Mouse (Mus musculus) myocyte (in vitro differentiated cells): ENCODE data around the gene Bmp6. TPM values are rescaled to one million over a fixed set of nuclear protein-coding genes. Genes with fewer than 3 reads are reported as not detected.

Experiments used
- H3K27me3 ChIP-seq: one replicate; pipeline ENCODE4 v1.6.1; 2011; ENCODE audit not compliant: control insufficient read depth, insufficient read depth, insufficient read length
- H3K36me3 ChIP-seq: one replicate; pipeline ENCODE4 v1.6.1; 2011; ENCODE audit not compliant: control insufficient read depth, insufficient read depth
- H3K4me2 ChIP-seq: one replicate; pipeline ENCODE4 v1.6.1; 2011; ENCODE audit warnings: low read depth, control low read depth
- H3K4me3 ChIP-seq: one replicate; pipeline ENCODE4 v1.5.1; 2011; ENCODE audit warnings: mild to moderate bottlenecking, control low read depth, moderate library complexity
- H3K79me2 ChIP-seq: one replicate; pipeline ENCODE4 v1.6.1; 2011; ENCODE audit not compliant: control insufficient read depth, insufficient read depth
- H3ac ChIP-seq: one replicate; pipeline ENCODE4 v1.6.1; 2011; ENCODE audit not compliant: control insufficient read depth, insufficient read length
- CEBPB ChIP-seq: IDR thresholded peaks from 2 replicates; pipeline ENCODE4 v1.6.1; 2011; ENCODE audit warnings: mild to moderate bottlenecking, moderate library complexity; ENCODE audit not compliant: poor library complexity, insufficient read depth, severe bottlenecking
- E2F4 ChIP-seq: IDR thresholded peaks from one replicate; pipeline ENCODE4 v1.6.1; 2011; ENCODE audit warnings: mild to moderate bottlenecking, control low read depth, moderate library complexity; ENCODE audit not compliant: insufficient read depth
- MAX ChIP-seq: IDR thresholded peaks from one replicate; pipeline ENCODE4 v1.6.1; 2011; ENCODE audit warnings: low read depth, mild to moderate bottlenecking, control low read depth
- MYOD1 ChIP-seq, 3 experiments: IDR thresholded peaks; one replicate each; pipeline ENCODE4 v1.6.1; 2011; ENCODE audit warnings: control low read depth in 2 of 3, low read depth in 2 of 3, mild to moderate bottlenecking in 2 of 3, moderate library complexity in 1 of 3; ENCODE audit not compliant: insufficient read length in 2 of 3, control insufficient read depth in 1 of 3
- MYOG ChIP-seq, 3 experiments: IDR thresholded peaks; one replicate each; pipeline ENCODE4 v1.6.1; 2011; ENCODE audit warnings: control low read depth in 2 of 3, low read depth in 2 of 3, mild to moderate bottlenecking in 2 of 3; ENCODE audit not compliant: insufficient read length in 2 of 3, control insufficient read depth in 1 of 3, insufficient read depth in 1 of 3
- POLR2A ChIP-seq: IDR thresholded peaks from one replicate; pipeline ENCODE4 v1.6.1; 2011; ENCODE audit warnings: low read depth, mild to moderate bottlenecking, control low read depth, moderate library complexity; ENCODE audit not compliant: insufficient read length
- POLR2AphosphoS2 ChIP-seq: IDR thresholded peaks from one replicate; pipeline ENCODE4 v1.6.1; 2011; ENCODE audit warnings: low read depth, control low read depth; ENCODE audit not compliant: insufficient read length
- REST ChIP-seq: IDR thresholded peaks from one replicate; pipeline ENCODE4 v1.6.1; 2011; ENCODE audit warnings: mild to moderate bottlenecking, control low read depth, moderate library complexity; ENCODE audit not compliant: insufficient read depth, insufficient read length
- SRF ChIP-seq: IDR thresholded peaks from one replicate; pipeline ENCODE4 v1.6.1; 2011; ENCODE audit warnings: low read depth; ENCODE audit not compliant: control insufficient read depth, insufficient read length
- TCF12 ChIP-seq: IDR thresholded peaks from one replicate; pipeline ENCODE4 v1.6.1; 2011; ENCODE audit warnings: mild to moderate bottlenecking, control low read depth; ENCODE audit not compliant: poor library complexity, insufficient read depth, severe bottlenecking
- TCF3 ChIP-seq: IDR thresholded peaks from one replicate; pipeline ENCODE4 v1.6.1; 2011; ENCODE audit warnings: low read depth, control low read depth; ENCODE audit not compliant: insufficient read length
- USF1 ChIP-seq: IDR thresholded peaks from one replicate; pipeline ENCODE4 v1.6.1; 2011; ENCODE audit warnings: low read depth, mild to moderate bottlenecking, control low read depth, moderate library complexity
- polyA plus RNA-seq: library from polyadenylated mRNA; unstranded; fragments of >200 nt; fragmentation: generic; extraction: Trizol; gene quantifications from one replicate; pipeline ENCODE4 v1.2.1, GENCODE M21; 2012; ENCODE audit warnings: missing spikeins

The Bmp6 gene
- polyA plus RNA-seq, 1 experiment = 0.06 TPM

- Histone ChIP-seq H3K79me2 (no peaks in the 10 kb centered on the region), H3K36me3 (no peaks in the 10 kb centered on the region)
These were observed 93.0 kb downstream of the Bmp6 start for GRCm38 (mm10) chr13:38437930-38438329.

GRCm38 (mm10) chr13:38440240-38440639 lies 95.3 kb downstream of the Bmp6 start:
- TF ChIP-seq POLR2A (no peak), POLR2AphosphoS2 (no peak), REST (no peak), MYOG (IDR thresholded peaks at IDR 0.05; ENCODE audit: control insufficient read depth in 1 of 3, insufficient read depth in 1 of 3, insufficient read length in 2 of 3, low read depth in 2 of 3) (no peak), TCF12 (no peak), USF1 (no peak), MAX (no peak), E2F4 (no peak), MYOD1 (IDR thresholded peaks at IDR 0.05; ENCODE audit: control insufficient read depth in 1 of 3, insufficient read length in 2 of 3, low read depth in 2 of 3) (no peak), CEBPB (no peak), SRF (no peak)
- Histone ChIP-seq H3K4me3 (no peak overlapping the region), H3ac (no peak overlapping the region), H3K79me2 (no peaks in the 10 kb centered on the region), H3K27me3 (peaks cover 4% of the 10 kb centered on the region), H3K36me3 (no peaks in the 10 kb centered on the region), H3K4me2 (no peak overlapping the region)

More at GRCm38 (mm10) chr13:38437930-38438329, 93.0 kb downstream of the Bmp6 start:
- TF ChIP-seq TCF12 = no peak
- TF ChIP-seq CEBPB = no peak
- TF ChIP-seq POLR2AphosphoS2 = no peak
- no peak for TF ChIP-seq POLR2A
- TF ChIP-seq TCF3 = no peak
- TF ChIP-seq REST = no peak
- no peak for TF ChIP-seq MYOG (IDR thresholded peaks at IDR 0.05; ENCODE audit: control insufficient read depth in 1 of 3, insufficient read depth in 1 of 3, insufficient read length in 2 of 3, low read depth in 2 of 3)
- no peak for TF ChIP-seq MYOD1 (IDR thresholded peaks at IDR 0.05; ENCODE audit: control insufficient read depth in 1 of 3, insufficient read length in 2 of 3, low read depth in 2 of 3)
- TF ChIP-seq MAX = no peak
- TF ChIP-seq SRF = no peak
- no peak for TF ChIP-seq USF1
- no peak for TF ChIP-seq E2F4
- H3ac ChIP-seq = no peak overlapping the region
- H3K4me2 ChIP-seq = no peak overlapping the region
- no peak overlapping the region for H3K4me3 ChIP-seq
- H3K27me3 ChIP-seq = no peaks in the 10 kb centered on the region

DNA sequence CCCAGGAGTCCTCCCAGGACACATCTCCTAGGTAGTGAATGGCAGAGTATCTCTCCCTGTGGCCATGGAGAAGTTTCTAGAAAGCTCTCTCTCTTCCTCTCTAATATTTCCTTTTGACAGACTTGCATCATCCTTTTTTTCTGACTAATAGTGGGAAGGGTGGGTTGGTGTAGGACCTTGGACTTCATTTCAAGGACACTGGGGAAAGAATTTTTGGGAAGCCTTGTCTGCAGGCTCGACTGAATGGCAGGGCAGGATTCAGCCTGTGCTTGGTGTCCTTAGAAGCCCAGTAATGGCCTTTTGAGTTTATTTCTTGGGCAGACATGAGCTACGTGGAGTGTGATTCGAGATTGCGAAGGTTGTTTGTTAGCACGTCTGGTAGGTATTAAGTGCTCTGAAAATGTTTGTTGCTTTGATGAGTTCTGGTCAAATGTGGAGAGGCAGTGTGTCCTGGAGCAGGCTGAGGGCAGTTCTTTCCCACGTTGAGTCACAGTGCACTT lies 103.7 kb downstream of the Bmp6 start:
- H3K4me2 ChIP-seq = no peak overlapping the region
- no peak overlapping the region for H3ac ChIP-seq
- H3K79me2 ChIP-seq = no peaks in the 10 kb centered on the region
- TF ChIP-seq SRF (no peak), REST (no peak), USF1 (no peak), POLR2A (no peak), MAX (no peak), MYOG (IDR thresholded peaks at IDR 0.05; ENCODE audit: control insufficient read depth in 1 of 3, insufficient read depth in 1 of 3, insufficient read length in 2 of 3, low read depth in 2 of 3) (no peak), CEBPB (no peak), TCF3 (no peak), TCF12 (no peak), POLR2AphosphoS2 (no peak), MYOD1 (IDR thresholded peaks at IDR 0.05; ENCODE audit: control insufficient read depth in 1 of 3, insufficient read length in 2 of 3, low read depth in 2 of 3) (no peak), E2F4 (no peak)
- peaks cover 4% of the 10 kb centered on the region for H3K27me3 ChIP-seq
- no peak overlapping the region for H3K4me3 ChIP-seq
- no peaks in the 10 kb centered on the region for H3K36me3 ChIP-seq

DNA sequence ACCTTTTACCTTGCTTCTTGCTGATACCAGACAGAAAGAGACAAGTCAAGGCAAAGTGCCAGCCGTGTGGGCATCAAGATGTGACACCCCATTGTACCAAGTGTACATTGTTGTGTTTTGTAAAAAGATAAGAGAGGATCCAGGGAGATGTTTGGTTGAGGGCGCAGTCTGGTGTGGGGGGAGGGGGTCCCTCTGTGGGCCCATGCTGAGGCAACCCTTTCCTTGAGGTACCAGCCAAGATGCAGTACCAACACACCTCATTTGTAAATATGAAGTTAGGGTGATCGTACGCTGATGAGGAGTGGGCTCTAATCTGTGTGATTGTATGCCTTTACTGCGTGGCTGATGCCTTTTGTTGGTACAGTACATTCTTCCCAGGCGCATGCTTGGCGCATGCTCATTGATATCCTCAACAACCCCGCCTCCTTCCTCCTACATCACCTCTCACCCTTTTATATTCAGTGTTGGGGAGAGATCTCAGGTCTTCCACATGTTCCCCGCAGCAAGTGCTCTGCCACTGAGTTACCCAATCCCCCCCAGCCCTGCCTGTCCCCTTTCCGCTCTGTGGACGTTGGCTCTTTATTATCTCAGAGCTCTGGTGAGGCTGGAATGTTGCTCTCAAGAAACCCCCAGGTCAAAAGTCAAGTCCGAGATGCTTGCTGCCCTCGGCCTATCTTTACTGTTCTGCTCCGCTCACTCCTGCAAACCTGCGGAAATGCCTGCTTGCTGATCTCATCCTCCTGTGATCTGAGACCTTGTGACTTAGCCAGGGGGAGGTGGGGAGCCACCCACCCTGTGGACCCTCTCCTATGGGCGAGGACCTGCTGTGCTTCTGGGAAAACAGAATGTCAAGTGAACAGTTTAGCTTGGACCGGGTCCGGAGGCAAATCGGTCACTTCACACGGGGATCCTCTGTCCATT lies 105.4 kb downstream of the Bmp6 start:
- Histone ChIP-seq H3K79me2 (no peaks in the 10 kb centered on the region), H3K4me2 (no peak overlapping the region), H3K4me3 (no peak overlapping the region), H3K27me3 (no peaks in the 10 kb centered on the region), H3ac (no peak overlapping the region), H3K36me3 (no peaks in the 10 kb centered on the region)
- TF ChIP-seq TCF12 = no peak
- no peak for TF ChIP-seq MYOG (IDR thresholded peaks at IDR 0.05; ENCODE audit: control insufficient read depth in 1 of 3, insufficient read depth in 1 of 3, insufficient read length in 2 of 3, low read depth in 2 of 3)

DNA sequence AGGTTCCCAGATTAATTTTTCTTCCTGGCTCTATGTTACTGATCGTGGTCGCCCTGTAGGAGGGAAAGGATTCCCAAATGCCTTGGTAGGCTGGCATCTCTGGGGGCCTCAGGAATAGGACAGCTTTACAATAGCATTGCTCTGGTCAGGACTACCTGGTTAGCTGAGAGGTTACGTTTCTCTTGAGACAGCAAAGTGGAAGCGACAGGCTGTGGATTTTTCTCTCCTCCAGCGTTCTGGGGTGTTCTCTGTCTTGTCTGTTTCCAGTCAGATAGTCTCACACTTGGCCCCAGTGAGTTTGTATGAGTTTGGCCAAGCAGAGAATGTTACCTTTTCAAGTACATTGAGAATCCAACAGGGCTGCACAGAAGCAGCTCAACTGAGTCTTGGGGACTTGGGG lies 106.5 kb downstream of the Bmp6 start:
- Histone ChIP-seq H3K36me3 (no peaks in the 10 kb centered on the region), H3K4me2 (no peak overlapping the region), H3ac (no peak overlapping the region), H3K27me3 (no peaks in the 10 kb centered on the region), H3K79me2 (no peaks in the 10 kb centered on the region), H3K4me3 (no peak overlapping the region)
- TF ChIP-seq E2F4 = no peak
- no peak for TF ChIP-seq MYOG (IDR thresholded peaks at IDR 0.05; ENCODE audit: control insufficient read depth in 1 of 3, insufficient read depth in 1 of 3, insufficient read length in 2 of 3, low read depth in 2 of 3)
- no peak for TF ChIP-seq TCF12
- no peak for TF ChIP-seq SRF
- no peak for TF ChIP-seq MYOD1 (IDR thresholded peaks at IDR 0.05; ENCODE audit: control insufficient read depth in 1 of 3, insufficient read length in 2 of 3, low read depth in 2 of 3)
